Mouse (Mus musculus): ENCODE results near the gene Ccna1. TPM values are rescaled to one million over a fixed set of nuclear protein-coding genes. Genes with fewer than 3 reads are reported as not detected.

Gene Ccna1
- polyA plus RNA-seq (2012; ENCODE audit: insufficient read depth, insufficient read length, missing spikeins) = not detected in 2 replicates

GRCm38 (mm10) chr3:55055038-55055746 is at the start of gene Ccna1:
Gene Ccna1, minus strand, starts transcription at chr3:55055501.
- Histone ChIP-seq H3K4me1 (ENCODE audit: control insufficient read depth, insufficient read depth, low read length) (no peaks in the 10 kb centered on the region), H3K4me3 (ENCODE audit: insufficient read depth, low read length) (peak within 1 kb of the TSS; percentile 53), H3K27ac (ENCODE audit: insufficient read depth, low read depth, low read length) (no peak within 1 kb of the TSS)
- TF ChIP-seq CTCF (IDR thresholded peaks at IDR 0.05; ENCODE audit: low read depth, low read length) (no peak), POLR2A (IDR thresholded peaks at IDR 0.05; ENCODE audit: borderline replicate concordance, low read depth, low read length) (no peak)

DNA sequence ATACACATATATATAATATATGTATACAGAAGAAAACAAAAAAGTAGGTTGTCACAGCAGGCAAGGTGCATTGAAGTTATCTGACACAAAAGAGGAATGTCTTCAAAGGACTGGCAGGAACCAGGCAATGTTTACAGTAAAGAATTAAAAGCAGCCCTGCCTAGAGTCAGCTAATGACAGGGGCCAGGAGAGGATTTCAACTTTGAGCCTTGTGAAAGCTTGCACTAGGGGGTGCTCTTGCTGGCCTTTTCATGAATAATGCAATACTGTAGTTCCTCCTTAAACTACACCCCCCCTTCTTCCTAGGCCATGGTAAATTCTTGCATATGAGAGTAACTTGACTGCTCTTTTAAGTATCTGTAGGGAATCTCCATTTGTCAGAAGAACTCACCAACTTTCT is 45.8 kb upstream of the Ccna1 start:
- TF ChIP-seq POLR2A (IDR thresholded peaks at IDR 0.05; ENCODE audit: borderline replicate concordance, low read depth, low read length) = no peak
- TF ChIP-seq CTCF (IDR thresholded peaks at IDR 0.05; ENCODE audit: low read depth, low read length) = no peak
- no peak overlapping the region for H3K27ac ChIP-seq (ENCODE audit: insufficient read depth, low read depth, low read length)
- peaks cover 6% of the 10 kb centered on the region; the same call in 1 of the 2 replicates for H3K4me1 ChIP-seq (ENCODE audit: control insufficient read depth, insufficient read depth, low read length)
- no peak overlapping the region for H3K4me3 ChIP-seq (ENCODE audit: insufficient read depth, low read length)

GRCm38 (mm10) chr3:55098990-55099389 is 43.7 kb upstream of the Ccna1 start:
- peaks cover 7% of the 10 kb centered on the region; the same call in 1 of the 2 replicates for H3K4me1 ChIP-seq (ENCODE audit: control insufficient read depth, insufficient read depth, low read length)
- TF ChIP-seq POLR2A (IDR thresholded peaks at IDR 0.05; ENCODE audit: borderline replicate concordance, low read depth, low read length) (no peak), CTCF (IDR thresholded peaks at IDR 0.05; ENCODE audit: low read depth, low read length) (no peak)
- H3K4me3 ChIP-seq (ENCODE audit: insufficient read depth, low read length) = no peak overlapping the region
- H3K27ac ChIP-seq (ENCODE audit: insufficient read depth, low read depth, low read length) = no peak overlapping the region

GRCm38 (mm10) chr3:55098014-55098413 is 42.7 kb upstream of the Ccna1 start:
- Histone ChIP-seq H3K4me1 (ENCODE audit: control insufficient read depth, insufficient read depth, low read length) (peaks cover 4% of the 10 kb centered on the region; the same call in 1 of the 2 replicates), H3K27ac (ENCODE audit: insufficient read depth, low read depth, low read length) (no peak overlapping the region), H3K4me3 (ENCODE audit: insufficient read depth, low read length) (no peak overlapping the region)
- no peak for TF ChIP-seq CTCF (IDR thresholded peaks at IDR 0.05; ENCODE audit: low read depth, low read length)
- TF ChIP-seq POLR2A (IDR thresholded peaks at IDR 0.05; ENCODE audit: borderline replicate concordance, low read depth, low read length) = no peak

GRCm38 (mm10) chr3:55097186-55097585 is 41.9 kb upstream of the Ccna1 start:
- Histone ChIP-seq H3K27ac (ENCODE audit: insufficient read depth, low read depth, low read length) (no peak overlapping the region), H3K4me1 (ENCODE audit: control insufficient read depth, insufficient read depth, low read length) (peaks cover 4% of the 10 kb centered on the region; the same call in 1 of the 2 replicates), H3K4me3 (ENCODE audit: insufficient read depth, low read length) (no peak overlapping the region)
- TF ChIP-seq POLR2A (IDR thresholded peaks at IDR 0.05; ENCODE audit: borderline replicate concordance, low read depth, low read length) = no peak
- no peak for TF ChIP-seq CTCF (IDR thresholded peaks at IDR 0.05; ENCODE audit: low read depth, low read length)

GRCm38 (mm10) chr3:55096655-55097005 is 41.3 kb upstream of the Ccna1 start:
- TF ChIP-seq POLR2A (IDR thresholded peaks at IDR 0.05; ENCODE audit: borderline replicate concordance, low read depth, low read length) = no peak
- no peak for TF ChIP-seq CTCF (IDR thresholded peaks at IDR 0.05; ENCODE audit: low read depth, low read length)
- Histone ChIP-seq H3K27ac (ENCODE audit: insufficient read depth, low read depth, low read length) (no peak overlapping the region), H3K4me1 (ENCODE audit: control insufficient read depth, insufficient read depth, low read length) (peaks cover 4% of the 10 kb centered on the region; the same call in 1 of the 2 replicates), H3K4me3 (ENCODE audit: insufficient read depth, low read length) (no peak overlapping the region)

GRCm38 (mm10) chr3:55095968-55096654 is 40.8 kb upstream of the Ccna1 start:
- H3K4me1 ChIP-seq (ENCODE audit: control insufficient read depth, insufficient read depth, low read length) = peaks cover 4% of the 10 kb centered on the region; the same call in 1 of the 2 replicates
- no peak overlapping the region for H3K27ac ChIP-seq (ENCODE audit: insufficient read depth, low read depth, low read length)
- no peak overlapping the region for H3K4me3 ChIP-seq (ENCODE audit: insufficient read depth, low read length)
- TF ChIP-seq POLR2A (IDR thresholded peaks at IDR 0.05; ENCODE audit: borderline replicate concordance, low read depth, low read length) (no peak), CTCF (IDR thresholded peaks at IDR 0.05; ENCODE audit: low read depth, low read length) (no peak)

- Histone ChIP-seq H3K27ac (ENCODE audit: insufficient read depth, low read depth, low read length) (no peak overlapping the region), H3K4me3 (ENCODE audit: insufficient read depth, low read length) (no peak overlapping the region), H3K4me1 (ENCODE audit: control insufficient read depth, insufficient read depth, low read length) (peaks cover 4% of the 10 kb centered on the region; the same call in 1 of the 2 replicates)
- TF ChIP-seq POLR2A (IDR thresholded peaks at IDR 0.05; ENCODE audit: borderline replicate concordance, low read depth, low read length) (no peak), CTCF (IDR thresholded peaks at IDR 0.05; ENCODE audit: low read depth, low read length) (no peak)
Observed at GRCm38 (mm10) chr3:55093161-55093560, 37.9 kb upstream of the Ccna1 start.

DNA sequence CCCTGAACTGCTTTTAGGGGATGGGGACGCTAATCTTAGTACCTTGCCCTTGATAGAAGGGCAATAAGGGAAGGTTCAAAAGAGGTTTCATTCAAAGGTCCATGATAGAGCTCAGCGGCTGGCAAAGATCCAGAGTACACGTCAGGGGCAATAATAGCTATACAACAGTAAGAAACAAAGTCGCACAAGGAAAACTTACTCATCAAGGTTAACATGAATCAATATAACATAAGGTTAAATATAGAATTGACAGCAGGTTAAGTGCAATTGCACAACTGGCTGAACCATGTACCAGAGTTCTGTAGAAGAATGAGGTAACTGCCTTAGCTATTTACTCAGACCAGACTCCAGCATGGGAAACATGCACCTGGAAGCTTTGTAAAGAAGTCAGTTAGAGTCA is 34.0 kb upstream of the Ccna1 start:
- Histone ChIP-seq H3K27ac (ENCODE audit: insufficient read depth, low read depth, low read length) (no peak overlapping the region), H3K4me3 (ENCODE audit: insufficient read depth, low read length) (no peak overlapping the region)
- TF ChIP-seq POLR2A (IDR thresholded peaks at IDR 0.05; ENCODE audit: borderline replicate concordance, low read depth, low read length) (no peak), CTCF (IDR thresholded peaks at IDR 0.05; ENCODE audit: low read depth, low read length) (no peak)

DNA sequence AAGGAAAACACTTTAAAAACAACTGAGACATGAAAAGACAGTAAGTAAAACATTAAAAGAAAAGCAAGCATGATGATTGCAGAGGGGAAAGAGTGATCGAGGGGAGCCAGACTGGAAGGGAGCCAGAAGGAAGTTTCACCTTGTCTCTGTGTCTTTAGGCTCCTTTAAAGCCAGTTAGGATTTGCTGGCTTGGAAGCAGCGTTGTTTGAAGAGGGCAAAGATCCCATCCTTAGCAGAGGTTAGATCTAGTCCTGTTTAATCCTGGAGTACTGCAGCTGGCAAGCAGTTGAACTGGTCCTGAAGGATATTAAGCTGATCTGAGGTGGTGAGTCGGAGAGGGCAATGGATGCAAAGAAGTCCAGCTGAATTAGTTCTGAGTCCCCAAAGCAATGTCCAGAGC is 33.5 kb upstream of the Ccna1 start:
- no peak overlapping the region for H3K4me3 ChIP-seq (ENCODE audit: insufficient read depth, low read length)
- no peak overlapping the region for H3K27ac ChIP-seq (ENCODE audit: insufficient read depth, low read depth, low read length)
- no peaks in the 10 kb centered on the region for H3K4me1 ChIP-seq (ENCODE audit: control insufficient read depth, insufficient read depth, low read length)
- TF ChIP-seq POLR2A (IDR thresholded peaks at IDR 0.05; ENCODE audit: borderline replicate concordance, low read depth, low read length) = no peak
- TF ChIP-seq CTCF (IDR thresholded peaks at IDR 0.05; ENCODE audit: low read depth, low read length) = no peak

More for the DNA sequence above, 34.0 kb upstream of the Ccna1 start:
- H3K4me1 ChIP-seq (ENCODE audit: control insufficient read depth, insufficient read depth, low read length) = no peaks in the 10 kb centered on the region
